Mouse (Mus musculus): ENCODE measurements around the gene Fgfr2.
A peak's percentile ranks its signal among the peaks of the same experiment; 100 is the strongest.

Fgfr2 gene

DNA sequence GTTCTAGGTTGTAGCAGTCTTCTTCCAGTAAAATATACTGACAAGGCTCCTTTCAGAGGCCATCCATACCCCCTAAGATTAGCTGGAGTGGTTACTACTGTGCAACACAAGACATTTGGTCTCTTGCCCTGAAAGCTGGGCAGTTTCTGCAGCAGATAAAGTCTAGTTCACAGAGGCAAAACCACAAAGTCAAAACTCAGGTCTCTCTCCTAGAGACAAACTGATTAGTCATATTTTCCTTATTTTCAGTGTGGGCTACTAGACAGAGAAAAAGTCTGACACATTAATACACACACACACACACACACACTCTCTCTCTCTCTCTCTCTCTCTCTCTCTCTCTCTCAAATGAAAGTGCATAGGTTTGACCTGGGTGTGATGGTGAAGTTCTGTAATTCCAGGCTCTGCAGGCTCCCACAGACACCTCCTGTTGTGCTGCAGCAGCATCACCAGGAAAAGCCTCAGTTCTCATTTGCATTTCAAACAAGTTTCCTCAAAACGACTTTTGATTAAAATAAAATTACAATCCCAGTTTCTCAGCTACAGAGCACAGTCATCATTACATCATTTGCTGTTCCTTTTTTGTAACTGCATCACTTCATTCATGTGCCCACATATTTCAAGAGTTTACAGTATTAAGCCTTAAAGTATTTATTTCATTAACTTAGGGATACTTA, 298.7 kb downstream of the Fgfr2 start:
- no peak for DNase-seq (ENCODE audit: low read depth, low spot score)

DNA sequence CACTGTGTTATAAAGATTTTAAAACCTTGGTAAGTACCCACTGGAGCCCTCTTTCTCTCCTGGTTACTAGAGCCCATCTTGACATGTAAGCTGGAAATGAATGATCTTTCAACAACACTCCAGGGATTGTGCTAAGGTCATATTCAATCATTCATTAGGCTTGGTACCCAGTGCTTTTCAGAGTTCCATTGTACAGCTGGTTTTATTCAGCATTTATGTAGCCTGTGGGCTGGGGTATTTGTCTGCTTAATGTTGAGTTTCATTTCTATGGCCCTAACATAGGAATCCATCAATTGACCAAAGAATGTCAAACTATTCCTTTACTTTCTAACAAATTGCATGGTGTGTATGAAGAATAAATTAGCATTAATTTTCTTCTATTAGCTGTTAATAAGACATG, 299.3 kb downstream of the Fgfr2 start:
- DNase-seq (ENCODE audit: low read depth, low spot score): no peak

DNA sequence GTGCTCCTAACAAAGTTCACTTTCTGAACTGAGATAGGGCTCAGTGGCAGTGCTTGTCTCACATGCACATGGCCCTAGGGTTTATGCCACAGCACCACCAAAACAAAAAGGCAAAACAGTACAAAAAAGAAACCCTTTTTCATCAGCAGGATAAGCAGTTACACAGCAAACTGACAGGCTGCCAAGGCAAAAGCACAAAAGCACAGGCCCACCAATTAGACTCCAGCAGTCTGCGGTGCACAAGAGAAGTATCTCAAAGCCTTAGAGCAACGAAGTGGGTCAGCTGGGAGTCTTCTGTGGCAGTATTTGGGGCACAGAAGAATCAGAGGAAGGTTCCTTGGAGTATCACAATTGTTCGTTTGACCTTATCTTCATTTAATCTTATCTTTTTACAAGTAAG, 302.5 kb downstream of the Fgfr2 start:
- DNase-seq (ENCODE audit: low read depth, low spot score): no peak

DNA sequence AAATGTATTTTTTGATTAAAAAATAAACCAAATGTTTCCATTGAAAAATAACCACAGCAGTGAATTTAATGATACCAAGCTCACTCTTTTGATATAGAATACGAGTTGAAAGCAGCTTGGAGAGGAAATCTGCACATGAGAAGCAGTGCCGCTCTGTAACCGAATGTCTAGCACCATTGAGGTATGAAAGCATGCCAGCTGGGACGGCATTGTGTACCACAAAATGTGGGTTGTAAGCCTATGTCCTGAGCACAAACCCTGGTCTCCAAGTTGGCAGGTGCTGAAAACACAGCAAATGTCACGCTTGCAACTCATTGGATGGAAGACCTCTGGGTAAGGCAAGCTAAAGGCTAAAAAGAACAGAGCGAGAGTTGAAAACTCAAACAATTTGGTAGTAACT, 306.1 kb downstream of the Fgfr2 start:
- no peak for DNase-seq (ENCODE audit: low read depth, low spot score)

DNA sequence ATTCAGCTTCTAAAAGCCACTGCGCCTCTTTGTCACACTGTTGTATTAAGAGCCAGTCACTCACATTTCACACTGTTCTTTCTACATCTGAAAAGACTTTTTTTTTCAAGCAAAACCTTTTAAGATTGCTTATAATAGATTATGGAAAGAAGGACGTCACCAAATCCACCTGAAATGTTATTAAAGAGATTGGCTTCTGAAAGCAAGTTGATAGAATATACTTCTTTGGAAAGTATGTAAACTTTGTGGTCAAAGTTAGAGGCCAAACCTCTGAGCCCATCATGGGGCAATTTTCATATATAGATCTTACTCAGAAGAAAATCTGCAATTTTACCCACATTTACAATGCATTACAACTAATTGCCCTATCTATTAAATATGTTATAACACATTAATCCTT, 306.6 kb downstream of the Fgfr2 start:
- DNase-seq (ENCODE audit: low read depth, low spot score): no peak

DNA sequence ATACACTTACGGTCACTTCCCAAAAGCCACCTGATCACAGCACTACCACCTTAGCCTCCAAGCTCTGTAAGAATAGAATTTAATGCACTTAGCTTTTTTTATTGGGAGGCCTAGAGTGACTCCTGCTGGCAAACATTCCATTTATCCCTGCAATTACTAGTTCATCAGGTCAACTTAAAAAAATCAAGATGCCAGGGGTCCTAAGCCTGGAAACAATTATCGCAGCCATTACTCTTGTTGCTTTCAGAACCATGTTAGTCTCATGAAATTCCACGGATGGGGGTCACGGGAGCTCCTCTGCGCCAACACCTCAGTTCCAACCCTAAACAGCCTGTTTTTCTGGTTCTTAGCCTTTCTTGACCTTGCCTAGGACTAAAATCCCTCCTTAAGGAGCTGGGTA, 308.1 kb downstream of the Fgfr2 start:
- DNase-seq (ENCODE audit: low read depth, low spot score): peak; percentile 82

DNA sequence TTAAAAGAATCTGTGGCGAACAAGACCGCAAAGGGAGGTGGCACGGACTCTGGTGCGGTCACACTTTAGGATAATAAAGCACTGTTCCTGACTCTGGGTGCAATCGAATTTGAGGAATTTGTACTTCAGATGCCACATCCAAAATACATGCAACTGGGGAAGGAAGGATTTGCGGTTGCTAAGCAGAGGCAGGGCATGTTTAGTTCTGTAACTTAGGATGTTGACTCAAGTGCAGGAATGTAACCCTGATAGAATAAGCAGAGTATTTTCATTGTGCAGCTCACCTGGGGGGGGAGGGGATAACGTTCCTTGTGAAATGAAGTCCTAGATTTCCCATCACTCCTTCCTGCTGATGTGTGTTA, 309.1 kb downstream of the Fgfr2 start:
- DNase-seq (ENCODE audit: low read depth, low spot score): no peak

DNA sequence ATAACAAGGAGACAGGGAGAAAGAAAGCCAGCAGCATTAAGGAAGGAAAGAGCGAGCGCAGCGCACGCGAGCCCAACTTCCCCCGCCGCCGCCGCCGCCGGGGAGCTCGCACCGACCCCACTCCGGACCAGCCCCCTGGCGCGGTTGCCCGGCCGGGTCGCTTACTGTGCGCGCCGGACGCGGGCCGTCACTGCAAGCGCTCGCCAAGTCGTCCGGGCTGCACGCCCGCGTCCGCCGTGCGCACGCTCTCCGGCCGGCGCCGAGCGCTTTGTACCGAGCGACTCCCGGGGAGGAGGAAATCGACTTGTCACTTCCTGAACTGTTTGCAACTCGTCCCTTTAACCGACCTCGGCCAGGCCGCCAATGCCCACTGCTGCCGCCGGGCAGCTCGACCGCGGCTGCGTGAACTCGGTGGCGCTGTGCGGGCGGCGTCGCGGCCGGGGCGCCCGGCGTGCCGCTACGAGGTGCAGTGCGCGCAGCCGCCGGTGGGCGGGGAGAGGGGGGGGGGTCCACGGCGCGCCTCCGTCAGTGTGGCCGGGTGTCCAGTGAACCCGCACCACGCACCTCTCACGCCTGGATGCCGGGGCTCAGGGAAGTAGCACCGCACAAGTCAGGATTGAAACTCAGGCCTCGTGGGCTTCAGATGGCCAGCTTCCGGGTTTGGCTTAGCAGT, 309.6 kb downstream of the Fgfr2 start, which contains the start of gene Fam53b:
Gene Fam53b (minus strand): TSS at position 471 of the 673 bp plus-strand sequence.
- DNase-seq (ENCODE audit: low read depth, low spot score): peak; percentile 61

DNA sequence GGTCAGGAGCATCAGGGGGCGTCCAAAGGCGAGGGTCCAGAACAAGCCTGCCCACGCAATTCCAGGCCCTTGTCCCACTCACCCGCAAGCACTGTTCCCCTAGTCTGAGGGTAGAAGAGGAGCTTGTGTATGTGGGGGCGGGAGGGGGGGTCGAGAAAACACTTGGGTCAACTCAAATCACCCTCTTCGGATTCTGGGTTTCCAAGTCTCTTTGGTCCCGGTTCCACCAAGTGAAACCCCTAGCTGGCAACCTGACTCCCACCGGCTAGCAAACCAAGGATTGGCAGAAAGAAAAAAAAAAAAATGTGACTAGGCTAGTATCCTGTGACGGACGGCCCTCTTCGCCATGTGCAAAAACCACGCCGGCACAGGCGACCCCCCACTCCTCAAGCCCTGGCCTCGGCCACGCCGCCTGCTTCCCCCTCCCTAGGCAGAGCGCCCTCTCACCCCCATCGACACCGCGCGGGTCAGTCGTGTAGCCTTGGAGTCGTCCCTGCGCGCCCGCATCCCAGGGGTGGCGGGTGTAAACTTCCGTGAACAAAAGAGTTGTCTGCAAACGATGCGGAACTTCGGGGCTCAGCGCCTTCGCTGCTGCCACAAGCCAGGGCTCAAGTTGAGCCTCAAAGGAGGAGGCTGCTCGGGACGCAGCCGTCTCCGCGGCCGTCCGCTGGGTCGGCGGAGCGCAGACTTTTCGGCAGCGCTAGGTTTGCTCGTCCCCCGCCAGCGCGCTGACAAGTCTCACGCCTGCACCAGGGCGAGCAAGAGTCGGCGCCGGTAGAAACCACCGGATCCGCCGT, 310.3 kb downstream of the Fgfr2 start:
- peak; percentile 48 for DNase-seq (ENCODE audit: low read depth, low spot score)

DNA sequence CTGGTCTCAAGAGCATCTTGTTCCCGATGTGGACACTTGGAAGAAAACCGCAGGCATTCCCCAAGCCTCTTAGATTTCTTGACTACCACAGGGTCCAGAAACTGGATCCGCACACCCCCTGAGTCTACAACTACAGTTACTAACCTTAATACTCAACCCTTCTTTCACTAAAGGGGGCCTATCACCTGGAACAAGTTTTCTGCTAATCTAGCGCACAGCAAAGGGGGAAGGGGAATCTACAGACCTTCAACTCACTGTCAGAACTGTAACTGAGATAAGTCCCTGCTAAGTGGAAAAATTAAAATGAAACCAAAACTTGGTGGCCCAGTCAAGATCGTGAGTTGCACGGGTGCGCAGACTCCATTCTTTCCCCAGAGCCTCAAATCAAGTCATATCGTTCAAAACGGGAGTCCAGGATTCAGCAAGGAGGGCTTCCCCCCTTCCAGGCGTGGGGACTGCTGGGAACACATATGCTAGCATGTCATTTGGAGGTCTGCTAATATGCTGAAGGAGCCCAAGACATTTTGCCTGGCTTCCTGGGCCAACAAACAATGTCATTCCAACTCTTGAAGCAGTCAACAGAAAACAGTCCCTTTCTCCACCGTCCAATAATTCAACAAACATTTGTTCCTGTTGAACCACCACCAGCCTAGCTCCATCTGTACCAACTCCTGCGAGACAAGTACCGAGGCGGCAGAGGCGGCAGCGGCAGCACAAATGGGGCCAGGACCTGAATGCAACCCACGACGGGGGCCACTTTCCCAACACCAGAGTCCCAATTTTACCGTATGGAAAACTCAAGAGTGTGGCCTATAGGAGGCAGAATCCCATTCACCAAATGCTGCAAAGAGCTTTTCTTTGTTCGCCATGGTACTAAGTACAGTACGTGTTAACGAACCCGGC, 311.2 kb downstream of the Fgfr2 start:
- peak; percentile 35 for DNase-seq (ENCODE audit: low read depth, low spot score)

DNA sequence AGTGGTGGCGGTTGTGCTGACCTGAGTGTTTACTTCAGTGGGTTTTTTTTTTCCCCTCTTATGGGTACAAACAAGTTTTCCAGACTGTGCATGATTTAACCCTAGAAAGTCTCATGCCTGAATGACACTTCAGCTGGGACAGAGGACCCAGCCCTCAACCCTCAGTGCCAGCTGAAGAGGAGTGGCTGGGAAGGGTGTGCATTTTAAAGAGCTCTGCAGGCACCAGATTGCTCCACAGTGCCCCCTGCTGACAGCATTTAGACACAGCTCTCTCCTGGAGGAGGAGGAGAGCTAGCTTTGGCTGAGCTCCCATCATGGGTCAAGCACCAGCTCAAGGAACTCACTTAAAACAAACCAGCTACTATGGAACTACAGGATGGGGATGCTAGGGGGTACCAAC, 312.3 kb downstream of the Fgfr2 start:
- peak; percentile 90 for DNase-seq (ENCODE audit: low read depth, low spot score)

DNA sequence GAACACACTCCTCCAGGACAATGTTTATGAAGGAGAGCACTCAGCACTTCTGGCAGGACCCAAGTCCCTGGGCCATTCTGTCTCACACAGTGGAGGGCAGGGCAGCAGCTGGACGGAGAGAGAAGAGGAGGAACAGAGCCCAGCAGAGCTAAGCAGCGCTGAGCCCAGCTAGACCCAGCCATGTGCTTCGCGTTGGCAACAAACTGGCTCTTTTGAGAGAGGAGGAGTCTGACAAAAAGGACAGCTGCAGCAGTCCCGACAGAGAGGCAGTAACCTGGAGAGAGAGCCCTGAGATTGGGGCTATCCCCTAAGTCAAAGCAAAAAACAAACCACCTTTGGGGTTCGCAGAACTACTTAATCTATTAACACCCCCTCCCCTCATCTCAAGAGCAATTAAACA, 312.8 kb downstream of the Fgfr2 start:
- peak; percentile 38 for DNase-seq (ENCODE audit: low read depth, low spot score)

DNA sequence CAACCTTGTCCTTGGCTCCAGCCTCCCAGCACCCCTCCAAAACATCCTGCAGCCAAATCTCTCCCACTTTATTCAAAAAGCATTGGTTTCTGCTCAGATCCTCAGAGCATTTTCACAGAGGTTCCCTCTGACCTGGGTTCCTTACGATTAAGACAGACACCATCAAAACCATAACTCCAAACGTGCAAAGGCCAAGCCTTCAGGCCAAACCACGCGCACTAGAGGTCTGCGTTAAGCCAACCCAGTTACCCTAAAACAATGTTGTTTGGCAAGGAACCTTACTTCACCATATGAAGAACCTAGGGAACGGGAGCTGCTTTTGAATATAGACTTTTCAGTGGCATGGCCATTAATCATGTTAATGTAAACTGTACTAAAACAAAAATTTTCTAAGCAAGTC, 313.4 kb downstream of the Fgfr2 start:
- DNase-seq (ENCODE audit: low read depth, low spot score): no peak

DNA sequence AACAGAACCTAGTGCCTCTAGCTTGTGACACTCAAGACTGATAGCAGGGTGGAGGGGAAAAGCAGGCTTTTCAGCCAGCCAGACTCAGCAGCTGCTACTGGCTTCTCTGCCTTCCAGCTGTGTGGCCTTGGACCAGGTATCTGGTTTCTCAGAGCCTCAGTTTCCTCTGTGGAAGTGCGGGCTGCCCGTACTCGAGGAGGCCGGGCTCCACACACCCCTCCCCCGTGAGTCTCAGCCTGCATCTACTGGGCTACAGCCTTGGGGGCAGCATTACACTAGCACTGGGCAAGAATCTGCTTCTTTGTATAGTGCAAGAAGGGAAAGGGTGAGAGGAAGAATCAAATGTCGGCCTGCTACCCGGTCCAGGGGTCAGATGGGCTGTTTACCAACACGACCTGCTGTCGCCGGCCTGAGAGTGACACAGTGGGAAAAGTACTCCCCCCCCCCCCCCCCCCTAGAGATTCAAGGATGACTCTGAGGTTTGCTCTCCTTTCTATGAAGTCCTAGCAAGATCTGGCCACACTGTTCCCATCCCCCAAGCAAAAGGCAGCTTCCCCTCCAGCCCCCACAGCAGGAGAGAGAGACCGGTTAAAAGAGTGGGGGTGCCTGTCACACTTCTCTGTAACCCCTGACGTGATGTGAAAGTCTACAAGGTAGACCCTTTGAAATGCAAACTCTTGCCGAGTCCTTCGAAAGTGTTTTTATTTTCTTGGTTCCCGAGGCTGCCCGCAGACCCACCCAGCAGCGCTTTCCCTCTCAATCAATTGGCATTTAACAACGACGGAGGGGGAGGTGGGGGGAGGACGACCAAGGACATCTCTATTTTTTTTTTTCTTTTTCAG, 314.1 kb downstream of the Fgfr2 start:
- DNase-seq (ENCODE audit: low read depth, low spot score): peak; percentile 48

DNA sequence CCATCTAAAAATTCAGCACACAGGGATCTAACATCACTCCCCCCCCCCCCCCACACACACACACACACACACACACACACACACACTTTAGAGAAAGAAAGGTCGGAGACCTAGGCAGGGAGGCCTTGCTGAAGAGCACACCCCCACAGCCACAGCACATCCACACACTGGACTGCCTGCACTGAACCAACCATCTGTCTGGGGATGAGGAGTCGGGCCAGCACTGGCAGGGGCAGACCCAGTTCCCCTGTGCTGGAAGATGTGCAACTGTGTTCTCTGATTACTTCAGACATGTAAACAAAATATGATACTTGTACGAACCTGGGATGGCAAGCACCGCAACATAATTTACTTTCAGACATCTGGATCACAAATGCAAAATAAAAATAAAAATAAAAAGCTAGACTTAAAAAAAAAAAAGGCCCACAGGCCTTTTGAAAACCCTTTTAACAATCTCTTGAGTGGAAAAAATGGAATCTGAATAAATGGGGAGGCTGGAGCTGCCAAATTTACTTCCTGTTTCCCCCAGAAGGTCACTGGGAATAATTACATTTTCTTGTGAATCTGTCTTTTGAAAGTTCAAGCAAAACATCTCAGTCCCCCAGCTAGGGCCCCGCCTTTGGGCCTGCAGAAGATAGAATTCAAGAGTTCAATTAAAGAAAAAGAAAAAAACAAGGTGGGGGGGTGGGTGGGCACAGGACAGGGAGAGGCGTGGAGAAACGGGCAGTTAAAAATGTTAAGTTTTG, 314.9 kb downstream of the Fgfr2 start:
- no peak for DNase-seq (ENCODE audit: low read depth, low spot score)

DNA sequence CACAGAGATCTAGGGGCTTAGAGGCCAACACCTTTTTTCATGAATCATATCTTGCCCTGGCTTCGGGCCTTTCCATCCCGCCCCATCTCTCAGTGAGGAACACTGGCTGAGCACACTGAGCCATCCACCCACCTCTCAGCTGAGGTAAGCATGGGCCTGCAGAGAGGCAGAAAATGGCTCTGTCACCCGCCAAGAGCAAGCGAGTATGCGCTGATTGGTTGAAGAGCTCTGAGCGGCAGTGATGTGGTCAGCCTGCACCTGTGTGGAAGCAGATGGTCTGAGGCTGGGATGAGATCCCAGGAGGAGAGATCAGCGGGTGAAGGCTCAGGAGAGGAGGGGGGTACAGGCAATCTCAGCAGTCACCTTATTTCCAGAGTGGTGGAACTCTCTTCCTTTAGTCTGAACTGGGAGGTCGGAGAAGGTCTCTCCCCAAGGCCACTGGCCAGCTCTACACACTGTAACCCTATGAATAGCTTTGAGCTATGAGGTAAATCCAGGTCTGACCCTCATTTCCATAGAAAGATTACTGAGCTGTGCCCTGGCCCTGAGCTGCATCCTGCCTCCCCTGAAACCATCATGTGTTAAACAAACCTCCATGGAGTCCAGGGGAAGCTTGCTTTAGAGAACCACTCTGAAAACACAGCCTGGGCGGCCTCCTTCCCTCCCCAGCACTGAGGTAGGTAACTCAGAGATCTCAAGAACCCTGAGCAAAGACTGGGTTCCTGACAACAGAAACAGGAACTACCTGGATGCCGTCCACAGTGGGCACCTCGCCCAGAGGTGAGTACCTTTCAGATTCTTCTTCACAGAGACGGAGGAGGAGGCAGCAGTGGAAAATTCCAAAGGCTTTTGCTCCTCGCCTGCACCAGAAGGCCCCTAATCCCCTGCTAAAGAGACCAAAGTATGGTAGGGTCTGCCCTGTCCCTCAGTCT, 316.0 kb downstream of the Fgfr2 start:
- DNase-seq (ENCODE audit: low read depth, low spot score): no peak

DNA sequence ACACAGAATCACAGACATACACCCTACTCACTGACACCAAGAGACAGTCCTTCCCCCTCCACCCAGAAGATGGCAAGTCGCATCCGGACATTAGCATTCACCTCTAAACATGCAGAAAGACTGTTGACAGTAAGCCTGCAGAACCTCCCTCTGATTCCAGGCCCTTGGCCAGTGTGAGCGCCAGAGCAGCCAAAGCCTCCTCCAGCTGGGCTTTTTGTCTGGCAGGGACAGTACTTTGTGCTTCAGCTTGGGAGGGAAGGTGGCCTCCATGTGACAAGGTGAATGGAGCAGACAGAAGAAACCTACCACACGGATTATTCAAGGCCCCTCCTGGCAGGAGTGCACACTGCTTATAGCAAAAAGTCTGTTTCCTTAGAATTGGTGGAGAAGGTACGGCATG, 316.9 kb downstream of the Fgfr2 start:
- no peak for DNase-seq (ENCODE audit: low read depth, low spot score)

DNA sequence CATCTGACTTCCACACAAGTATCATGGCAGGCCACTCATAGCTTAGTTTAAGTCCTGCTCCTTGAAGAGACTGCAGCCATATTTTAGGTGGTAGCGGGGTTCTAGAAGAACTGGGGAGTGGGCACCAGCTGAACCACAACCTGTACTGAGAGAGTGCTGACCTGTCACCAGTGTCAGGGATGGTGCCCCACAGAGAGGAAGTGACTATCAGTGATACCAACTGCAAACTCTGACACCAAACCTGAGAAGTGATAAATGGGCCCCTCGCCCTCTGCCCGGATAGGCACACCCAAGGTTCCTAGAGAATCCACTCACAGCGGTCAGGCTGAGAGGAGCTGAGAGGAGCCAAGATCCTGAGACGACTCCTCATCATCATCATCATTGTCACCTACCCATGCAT, 318.2 kb downstream of the Fgfr2 start:
- no peak for DNase-seq (ENCODE audit: low read depth, low spot score)

DNA sequence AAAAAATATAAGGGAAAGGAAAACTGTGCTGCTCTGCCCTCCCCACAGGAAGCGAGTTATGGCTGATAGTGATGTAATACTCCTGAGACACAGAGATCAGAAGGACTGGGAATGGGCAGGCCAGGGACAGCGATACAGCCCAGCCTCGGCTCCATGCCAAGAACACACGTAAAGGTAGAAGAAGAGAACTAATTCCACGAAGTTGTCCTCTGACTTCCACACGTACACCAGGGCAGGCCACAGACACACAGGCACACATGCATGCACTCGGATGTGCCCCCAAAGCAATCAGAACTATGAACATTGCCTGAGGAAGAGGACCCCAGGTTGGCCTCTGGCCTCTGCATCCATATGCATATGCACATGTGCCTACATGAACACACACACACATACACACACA, 318.7 kb downstream of the Fgfr2 start:
- DNase-seq (ENCODE audit: low read depth, low spot score): no peak
